Mouse (Mus musculus) ES-E14 (cell line): ENCODE measurements around the gene Rbp3. TPM values are rescaled to one million over a fixed set of nuclear protein-coding genes. Genes with fewer than 3 reads are reported as not detected.

ENCODE experiments used
- DNase-seq: peaks from one replicate; pipeline ENCODE4 v3.0.0-alpha.2; 2013; ENCODE audit warnings: low read depth, low spot score
- H3K27ac ChIP-seq: 2 replicates; pipeline ENCODE4 v1.5.1; 2012; ENCODE audit warnings: low read depth, mild to moderate bottlenecking, low read length, moderate library complexity, mixed read lengths; ENCODE audit not compliant: poor library complexity, insufficient read depth, severe bottlenecking
- H3K36me3 ChIP-seq: 2 replicates; pipeline ENCODE4 v1.6.1; 2012; ENCODE audit warnings: mild to moderate bottlenecking, low read length, moderate library complexity, mixed read lengths; ENCODE audit not compliant: control insufficient read depth, poor library complexity, insufficient read depth, severe bottlenecking
- H3K4me1 ChIP-seq, 2 experiments: fragments of 150-350 bp in 1 of 2; sonication (generic) in 1 of 2; 2 replicates each; pipeline ENCODE4 v1.6.1; 2012; ENCODE audit warnings: low read length in 2 of 2, mild to moderate bottlenecking in 1 of 2, mixed read lengths in 1 of 2; ENCODE audit not compliant: control insufficient read depth in 2 of 2, insufficient read depth in 2 of 2, poor library complexity in 1 of 2
- H3K4me3 ChIP-seq, 2 experiments: fragments of 150-350 bp in 1 of 2; sonication (generic) in 1 of 2; 2 replicates each; pipeline ENCODE4 v1.5.1; 2012; ENCODE audit warnings: low read length in 2 of 2, low read depth in 1 of 2, mild to moderate bottlenecking in 1 of 2, mixed read lengths in 1 of 2; ENCODE audit not compliant: insufficient read depth in 1 of 2, poor library complexity in 1 of 2, severe bottlenecking in 1 of 2
- H3K9ac ChIP-seq: 2 replicates; pipeline ENCODE4 v1.6.1; 2012; ENCODE audit warnings: low read depth, mild to moderate bottlenecking, low read length, mixed read lengths; ENCODE audit not compliant: poor library complexity, insufficient read depth, severe bottlenecking
- H3K9me3 ChIP-seq: fragments of 150-350 bp; sonication (generic); 2 replicates; pipeline ENCODE4 v1.6.1; 2012; ENCODE audit warnings: low read depth, mild to moderate bottlenecking, low read length; ENCODE audit not compliant: control insufficient read depth, insufficient read depth
- CHD2 ChIP-seq: IDR thresholded peaks from 2 replicates; pipeline ENCODE4 v1.6.1; 2014; ENCODE audit warnings: mild to moderate bottlenecking, low read depth, low read length, inconsistent platforms
- HCFC1 ChIP-seq: IDR thresholded peaks from 2 replicates; pipeline ENCODE4 v1.6.1; 2012; ENCODE audit warnings: low read length, inconsistent platforms, borderline replicate concordance; ENCODE audit not compliant: insufficient read depth
- MAFK ChIP-seq: IDR thresholded peaks from 2 replicates; pipeline ENCODE4 v1.6.1; 2014; ENCODE audit warnings: mild to moderate bottlenecking, low read depth, low read length, inconsistent platforms; ENCODE audit not compliant: insufficient read depth
- ZC3H11A ChIP-seq: IDR thresholded peaks from 2 replicates; pipeline ENCODE4 v1.6.1; 2012; ENCODE audit warnings: low read depth, mild to moderate bottlenecking, inconsistent platforms, low read length, borderline replicate concordance
- ZNF384 ChIP-seq: IDR thresholded peaks from 2 replicates; pipeline ENCODE4 v1.6.1; 2012; ENCODE audit warnings: low read depth, low read length, inconsistent platforms
- in situ Hi-C, 2 experiments: fragments of 600-800 bp; cut with MboI; formaldehyde crosslinking; loops; one replicate each; pipeline ENCODE4 v1.15.1; 2025; ENCODE audit warnings: low sequenced_read_pairs in 2 of 2, inconsistent platforms in 1 of 2; ENCODE audit not compliant: unreplicated experiment in 2 of 2
- total RNA-seq: library from RNA; depleted of rRNA; stranded (reverse); fragments of 300-350 nt; gene quantifications from 2 replicates; pipeline ENCODE4 v1.2.3, GENCODE M21; 2012; rRNA removed

Gene Rbp3
- not detected in 2 replicates for total RNA-seq

DNA sequence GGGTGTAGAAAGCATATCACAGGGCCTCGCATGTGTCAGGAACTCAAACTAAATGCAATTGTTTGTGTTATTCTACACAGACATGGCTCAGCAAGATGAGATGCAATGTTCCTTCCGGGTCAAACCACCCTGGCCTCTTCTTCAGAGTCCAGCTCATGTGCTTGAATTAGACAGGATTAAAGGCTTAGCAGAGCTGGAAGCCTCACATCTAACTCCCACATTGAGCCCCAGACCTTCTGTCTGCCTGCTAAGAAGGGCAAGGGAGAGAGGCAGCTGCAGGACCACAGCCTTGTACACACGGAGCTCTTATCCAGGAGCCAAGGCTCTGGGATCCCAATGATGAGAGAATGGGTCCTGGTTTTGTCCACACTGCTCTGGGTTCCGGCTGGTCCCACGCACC, at the start of gene Rbp3:
Rbp3 (plus strand) TSS at position 243 of the 400 bp plus-strand sequence.
- DNase-seq = no peak
- Histone ChIP-seq H3K36me3 (no peaks in the 10 kb centered on the region), H3K9me3 (no peaks in the 10 kb centered on the region), H3K9ac (no peak within 1 kb of the TSS), H3K27ac (no peak within 1 kb of the TSS), H3K4me3 (no peak within 1 kb of the TSS), H3K4me1 (no peaks in the 10 kb centered on the region)
- in situ Hi-C loops = no loop called here
- no peak for TF ChIP-seq MAFK
- no peak for TF ChIP-seq ZNF384
- no peak for TF ChIP-seq HCFC1
- TF ChIP-seq CHD2 = no peak
- no peak for TF ChIP-seq ZC3H11A

DNA sequence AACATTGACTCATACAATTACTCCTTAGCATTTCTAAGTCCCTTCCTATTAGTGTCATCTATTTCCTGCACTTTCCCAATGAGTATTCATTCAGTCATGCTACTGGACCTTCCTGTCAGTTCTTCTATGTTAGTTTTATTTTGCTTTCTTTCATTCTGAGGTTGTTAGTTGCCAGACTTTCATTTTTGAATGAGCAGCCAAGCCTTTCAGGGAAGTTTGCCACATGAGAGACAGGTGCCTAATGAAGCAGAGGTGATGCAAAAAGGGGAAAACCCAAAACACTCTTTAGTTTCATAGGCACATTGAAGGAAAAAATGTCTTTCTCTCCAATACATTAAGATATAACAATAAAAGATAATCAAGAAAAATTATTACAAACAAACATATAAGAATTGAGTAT, 49.0 kb upstream of the Rbp3 start:
- no peak for TF ChIP-seq ZNF384
- TF ChIP-seq MAFK = no peak
- no peak for TF ChIP-seq CHD2
- TF ChIP-seq ZC3H11A = no peak
- TF ChIP-seq HCFC1 = no peak
- H3K9me3 ChIP-seq = peaks cover 6% of the 10 kb centered on the region
- no peak overlapping the region for H3K4me3 ChIP-seq
- in situ Hi-C loops = no loop called here
- no peak overlapping the region for H3K27ac ChIP-seq
- no peaks in the 10 kb centered on the region for H3K4me1 ChIP-seq
- no peak overlapping the region for H3K9ac ChIP-seq
- DNase-seq = no peak
- no peaks in the 10 kb centered on the region for H3K36me3 ChIP-seq

DNA sequence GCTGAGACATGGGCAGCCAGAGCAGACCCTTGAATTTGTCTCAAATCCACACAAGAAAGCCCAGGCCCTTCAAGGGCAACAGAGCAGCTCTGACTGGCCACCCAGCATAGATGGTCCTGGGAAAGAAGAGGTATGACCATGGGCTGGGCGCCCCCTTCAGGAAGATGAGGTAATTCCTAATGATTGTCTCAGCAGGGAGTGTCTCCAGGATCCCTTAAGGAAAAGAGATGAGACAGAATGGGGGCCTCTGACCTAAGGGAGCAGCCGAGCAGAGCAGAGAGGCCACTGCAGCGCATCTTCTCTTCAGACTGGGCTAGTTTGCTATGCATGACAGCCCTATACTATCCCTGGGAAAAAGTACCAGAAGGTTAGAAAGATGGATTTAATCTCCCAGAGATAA, 40.1 kb upstream of the Rbp3 start:
- no peak for TF ChIP-seq ZC3H11A
- TF ChIP-seq HCFC1 = no peak
- TF ChIP-seq MAFK = no peak
- H3K36me3 ChIP-seq = no peaks in the 10 kb centered on the region
- H3K9ac ChIP-seq = no peak overlapping the region
- H3K27ac ChIP-seq = no peak overlapping the region
- in situ Hi-C loops = no loop called here
- no peak overlapping the region for H3K4me3 ChIP-seq
- DNase-seq = no peak
- no peaks in the 10 kb centered on the region for H3K9me3 ChIP-seq
- H3K4me1 ChIP-seq = no peaks in the 10 kb centered on the region

DNA sequence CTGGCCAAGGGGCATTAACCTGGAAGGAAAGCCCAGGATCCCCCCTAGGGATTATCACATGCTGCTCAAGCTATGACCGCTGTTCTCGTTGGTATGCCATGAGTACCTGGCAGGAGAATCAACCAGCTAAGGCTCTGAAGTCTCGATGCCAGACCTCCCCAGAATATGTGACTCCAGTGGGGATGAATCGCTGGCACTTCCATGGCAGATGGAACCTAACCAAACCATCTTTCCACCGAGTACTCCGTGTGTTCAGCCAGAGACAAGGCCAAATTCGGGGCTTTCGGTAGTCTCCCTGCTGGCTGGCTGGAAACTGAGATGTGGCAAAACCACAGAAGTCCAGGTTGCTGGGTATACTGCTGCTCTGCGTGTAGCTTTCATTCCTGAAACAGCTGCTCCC, 39.6 kb upstream of the Rbp3 start:
- Histone ChIP-seq H3K36me3 (no peaks in the 10 kb centered on the region), H3K4me3 (no peak overlapping the region), H3K9ac (no peak overlapping the region), H3K4me1 (no peaks in the 10 kb centered on the region), H3K9me3 (no peaks in the 10 kb centered on the region), H3K27ac (no peak overlapping the region)
- no peak for TF ChIP-seq MAFK
- TF ChIP-seq ZNF384 = no peak
- TF ChIP-seq HCFC1 = no peak
- TF ChIP-seq ZC3H11A = no peak
- no peak for TF ChIP-seq CHD2
- in situ Hi-C loops = no loop called here
- DNase-seq = no peak

DNA sequence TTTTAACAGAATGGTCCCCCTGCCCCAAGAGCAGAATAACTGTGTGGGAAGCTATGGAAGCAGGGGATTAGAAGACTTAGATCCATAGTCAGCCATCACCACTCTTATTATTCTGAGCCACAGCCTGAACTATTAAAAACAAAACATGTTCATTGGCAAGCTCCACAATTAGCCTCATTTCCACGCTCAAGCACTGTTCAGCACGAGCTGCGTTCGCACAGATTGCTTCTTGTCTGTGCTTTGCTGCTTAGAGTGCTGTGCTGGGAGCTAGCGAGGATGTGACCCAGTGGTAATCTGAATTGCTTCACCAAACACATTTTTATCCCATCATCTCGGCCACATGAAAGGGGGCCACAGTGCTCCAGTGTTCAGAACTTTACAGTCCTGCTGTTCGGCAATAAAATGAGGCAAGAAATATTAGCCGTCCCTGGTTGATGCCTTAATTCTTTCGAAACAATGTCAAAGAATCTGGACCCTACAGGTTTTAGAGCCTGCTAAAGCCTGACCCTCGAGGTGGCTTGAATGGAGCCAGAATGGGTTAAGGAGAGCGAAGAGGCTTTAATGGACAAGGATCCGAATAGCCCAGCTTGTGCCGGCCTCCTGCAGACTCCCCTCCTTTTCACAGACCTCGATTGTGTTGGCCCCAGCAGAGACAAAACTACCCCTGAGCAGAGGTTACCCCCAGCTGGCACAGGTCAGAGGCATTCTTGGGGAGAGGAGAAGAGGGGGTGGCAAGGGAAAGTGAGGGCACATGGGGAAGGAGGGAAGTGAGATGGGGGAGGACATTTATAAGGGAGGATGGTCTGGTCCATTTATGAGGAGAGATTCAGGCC, 32.9 kb upstream of the Rbp3 start:
- Histone ChIP-seq H3K9ac (no peak overlapping the region), H3K9me3 (no peaks in the 10 kb centered on the region), H3K4me1 (peaks cover 0 to 2% of the 10 kb centered on the region in 2 experiments; a peak in 1 of 4 replicates), H3K4me3 (no peak overlapping the region), H3K36me3 (no peaks in the 10 kb centered on the region), H3K27ac (no peak overlapping the region)
- DNase-seq = no peak
- in situ Hi-C loops = no loop called here
- TF ChIP-seq MAFK (no peak), ZC3H11A (no peak), ZNF384 (no peak), CHD2 (no peak), HCFC1 (no peak)
